Mouse (Mus musculus) heart, adult 2 months (tissue): ENCODE data around the gene Cd300c2. TPM values are rescaled to one million over a fixed set of nuclear protein-coding genes. Genes with fewer than 3 reads are reported as not detected.
"Not testable (repeated sequence)": the region's sequence is repeated elsewhere in the genome, so short reads cannot be mapped to it uniquely, and the experiment has no call there.

Experiments
- DNase-seq, 2 experiments: peaks; one replicate each; pipeline ENCODE4 v3.0.0; 2021
- H3K27ac ChIP-seq: fragments of 200-600 bp; 2 replicates; pipeline ENCODE4 v1.8.1; 2022
- H3K27me3 ChIP-seq: fragments of 200-500 bp; 2 replicates; pipeline ENCODE4 v1.6.1; 2012; ENCODE audit warnings: mild to moderate bottlenecking, low read length, inconsistent platforms, mixed read lengths; ENCODE audit not compliant: control insufficient read depth, insufficient read depth
- H3K36me3 ChIP-seq: fragments of 200-500 bp; 2 replicates; pipeline ENCODE4 v1.6.1; 2012; ENCODE audit warnings: low read length, inconsistent platforms; ENCODE audit not compliant: control insufficient read depth, insufficient read depth
- H3K4me1 ChIP-seq: fragments of 200-500 bp; 2 replicates; pipeline ENCODE4 v1.6.1; 2011; ENCODE audit warnings: low read length; ENCODE audit not compliant: control insufficient read depth, insufficient read depth
- H3K4me3 ChIP-seq: fragments of 200-600 bp; 2 replicates; pipeline ENCODE4 v1.8.1; 2022
- H3K79me2 ChIP-seq: fragments of 200-500 bp; replicated peaks from 2 replicates; pipeline ENCODE4 v1.6.1; 2012; ENCODE audit warnings: mild to moderate bottlenecking, inconsistent platforms, low read length, moderate library complexity, mixed read lengths; ENCODE audit not compliant: control insufficient read depth, insufficient read depth
- H3K9ac ChIP-seq: fragments of 200-500 bp; 2 replicates; pipeline ENCODE4 v1.6.1; 2012; ENCODE audit warnings: low read depth, mild to moderate bottlenecking, control low read depth, inconsistent platforms, low read length, mixed read lengths
- CTCF ChIP-seq: fragments of 200-600 bp; IDR thresholded peaks from 2 replicates; pipeline ENCODE4 v1.8.1; 2022; ENCODE audit warnings: antibody characterized with exemption, mild to moderate bottlenecking, moderate library complexity
- EP300 ChIP-seq: fragments of 200-500 bp; IDR thresholded peaks from 2 replicates; pipeline ENCODE4 v1.6.1; 2011; ENCODE audit warnings: low read depth, low read length, control low read depth; ENCODE audit not compliant: insufficient read depth
- POLR2A ChIP-seq: fragments of 200-500 bp; IDR thresholded peaks from 2 replicates; pipeline ENCODE4 v1.6.1; 2011; ENCODE audit warnings: mild to moderate bottlenecking, low read depth, low read length, control low read depth; ENCODE audit not compliant: insufficient read depth
- WGBS: fragments of 180-500 bp; shearing (Covaris S2); methylation state at CpG from one replicate; pipeline ENCODE4 v1.1.7; 2018; 5-methylcytosine and 5-hydroxymethylcytosine counted together
- intact Hi-C: fragments of 180-260 bp; cut with DNase I; formaldehyde crosslinking; loops from one replicate; pipeline ENCODE4 v1.15.1; 2025
- long read RNA-seq: library from polyadenylated mRNA; stranded (forward); transcript quantifications from one replicate; pipeline ENCODE4 v2.0.0, GENCODE M21; 2021
- polyA plus RNA-seq: library from polyadenylated mRNA; depleted of rRNA; stranded (reverse); fragments of >200 nt; gene quantifications from 2 replicates; pipeline ENCODE4 v1.2.3, GENCODE M21; 2012; rRNA removed
- total RNA-seq, 2 experiments: library from RNA; stranded (reverse); gene quantifications; 2 replicates each; pipeline ENCODE4 v1.2.3; 2021

The Cd300c2 gene
- total RNA-seq = 1 to 10 TPM; 1.5 to 2.1 TPM
- 2.0 and 2.2 TPM in 2 replicates for polyA plus RNA-seq
- long read RNA-seq = 0 reads

DNA sequence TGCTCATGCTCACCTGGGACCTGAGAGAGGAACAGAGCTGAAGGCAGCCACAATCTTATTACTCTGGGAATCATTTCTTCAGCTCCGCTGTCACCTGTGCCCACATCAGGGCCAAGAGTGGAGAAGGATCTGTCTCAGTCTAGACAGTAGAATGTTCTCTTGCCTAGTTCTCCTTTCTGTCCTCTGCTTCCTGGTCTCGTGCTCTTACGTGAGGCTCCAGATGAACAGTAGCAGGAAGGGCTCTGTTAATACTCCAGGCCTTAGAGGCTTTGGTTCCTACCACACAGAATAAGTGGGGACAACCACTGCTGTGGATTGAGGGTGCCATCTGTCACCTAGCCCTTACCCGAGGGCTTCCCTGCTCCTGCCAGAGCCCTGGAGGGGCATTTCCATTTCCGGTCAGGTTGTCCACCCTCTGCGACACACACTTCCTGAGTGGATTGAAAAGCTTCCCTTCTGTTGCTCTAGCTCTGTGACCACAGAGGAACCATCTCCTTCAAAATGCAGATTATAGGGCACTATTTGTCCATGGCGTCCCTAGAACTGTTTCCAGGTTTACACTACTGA is at the start of gene Cd300c2:
Gene Cd300c2, minus strand, starts transcription at position 407 of the 567 bp plus-strand sequence.
- intact Hi-C loops = no loop called here
- H3K79me2 ChIP-seq = no peaks in the 10 kb centered on the region
- no peaks in the 10 kb centered on the region; the same call in 1 of the 2 replicates for H3K4me1 ChIP-seq
- TF ChIP-seq POLR2A (peak; percentile 45; the same call in 1 of the 2 replicates), CTCF (no peak)
- no peak within 1 kb of the TSS for H3K4me3 ChIP-seq
- H3K9ac ChIP-seq = no peak within 1 kb of the TSS
- no peak within 1 kb of the TSS for H3K27ac ChIP-seq
- no peaks in the 10 kb centered on the region for H3K27me3 ChIP-seq
- 58% methylated on average over 7 of the region's 7 CpGs for WGBS
- DNase-seq = peak; percentile 20 to 25
- H3K36me3 ChIP-seq = no peaks in the 10 kb centered on the region

GRCm38 (mm10) chr11:115049282-115049895 is 47.7 kb upstream of the Cd300c2 start:
- Histone ChIP-seq H3K4me1 (no peaks in the 10 kb centered on the region), H3K27ac (no peak overlapping the region), H3K9ac (no peak overlapping the region), H3K36me3 (no peaks in the 10 kb centered on the region), H3K27me3 (no peaks in the 10 kb centered on the region), H3K4me3 (no peak overlapping the region), H3K79me2 (no peaks in the 10 kb centered on the region)
- intact Hi-C loops = loop anchor here (10.0 kb wide), 1 partner anchor 235 kb away; no protein-coding TSS in a partner anchor
- TF ChIP-seq POLR2A = no peak
- TF ChIP-seq CTCF = peak; percentile 58
- no peak for DNase-seq
- 28% methylated on average over 3 of the region's 3 CpGs for whole genome bisulfite sequencing

DNA sequence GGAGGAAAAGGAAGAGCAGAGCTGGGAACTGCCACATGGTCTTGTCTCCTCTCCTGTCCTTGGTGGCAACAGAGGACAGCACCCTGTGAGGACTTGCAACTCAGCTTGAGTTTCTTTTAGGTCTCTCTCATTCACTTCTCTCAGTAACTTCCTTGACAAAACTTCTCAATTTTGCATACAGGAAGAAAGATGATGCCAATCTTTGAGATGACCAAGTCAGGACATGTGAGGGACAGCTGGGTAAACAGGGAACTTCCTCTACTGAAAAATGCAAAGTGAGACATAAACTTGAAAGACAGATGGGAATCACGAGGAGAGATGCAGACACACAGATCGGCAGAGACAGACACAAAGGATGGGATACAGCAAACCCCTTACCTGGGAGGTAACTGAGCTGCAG is 46.6 kb upstream of the Cd300c2 start, which contains the start of gene Cd300ld3:
Gene Cd300ld3, minus strand, starts transcription at position 151 of the 400 bp plus-strand sequence.
- Histone ChIP-seq H3K36me3 (no peaks in the 10 kb centered on the region), H3K27ac (no peak within 1 kb of the TSS), H3K79me2 (no peaks in the 10 kb centered on the region), H3K4me3 (no peak within 1 kb of the TSS), H3K4me1 (no peaks in the 10 kb centered on the region), H3K27me3 (no peaks in the 10 kb centered on the region), H3K9ac (no peak within 1 kb of the TSS)
- 53% methylated on average over 2 of the region's 2 CpGs for WGBS
- TF ChIP-seq POLR2A (no peak), CTCF (no peak), EP300 (no peak)
- intact Hi-C loops = loop anchor here (10.0 kb wide), 1 partner anchor 233 kb away; no protein-coding TSS in a partner anchor
- DNase-seq = no peak

- H3K27me3 ChIP-seq, H3K36me3 ChIP-seq, H3K27ac ChIP-seq, H3K4me1 ChIP-seq, H3K4me3 ChIP-seq, DNase-seq, H3K9ac ChIP-seq, intact Hi-C loops, H3K79me2 ChIP-seq: not testable (repeated sequence)
- no CpG with 5 or more reads among the region's 6 CpGs for WGBS
These were observed 36.0 kb upstream of the Cd300c2 start, which contains the start of gene Cd300ld5 for GRCm38 (mm10) chr11:115037669-115038068. Gene Cd300ld5 (minus strand): TSS chr11:115037769.

DNA sequence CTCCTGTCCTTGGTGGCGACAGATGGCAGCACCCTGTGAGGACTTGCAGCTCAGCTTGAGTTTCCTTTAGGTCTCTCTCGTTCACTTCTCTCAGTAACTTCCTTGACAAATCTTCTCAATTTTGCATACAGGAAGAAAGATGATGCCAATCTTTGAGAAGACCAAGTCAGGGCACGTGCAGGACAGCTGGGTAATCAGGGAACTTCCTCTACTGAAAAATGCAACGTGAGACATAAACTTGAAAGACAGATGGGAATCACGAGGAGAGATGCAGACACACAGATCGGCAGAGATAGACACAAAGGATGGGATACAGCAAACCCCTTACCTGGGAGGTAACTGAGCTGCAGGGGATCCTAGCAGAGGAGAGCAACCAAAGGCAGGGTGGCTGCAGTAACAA is 25.2 kb upstream of the Cd300c2 start, which contains the start of gene Cd300ld4:
Gene Cd300ld4, minus strand, starts transcription at position 101 of the 400 bp plus-strand sequence.
- H3K4me3 ChIP-seq, H3K79me2 ChIP-seq, DNase-seq, intact Hi-C loops, H3K27me3 ChIP-seq, H3K36me3 ChIP-seq, H3K27ac ChIP-seq, H3K9ac ChIP-seq, H3K4me1 ChIP-seq: not testable (repeated sequence)
- no CpG with 5 or more reads among the region's 6 CpGs for WGBS

GRCm38 (mm10) chr11:115016093-115016492 is 14.4 kb upstream of the Cd300c2 start, which contains the start of gene Cd300ld2:
Gene Cd300ld2 (minus strand): TSS chr11:115016193.
- intact Hi-C loops, H3K4me1 ChIP-seq, H3K27ac ChIP-seq, H3K36me3 ChIP-seq, H3K9ac ChIP-seq, H3K27me3 ChIP-seq, DNase-seq, H3K4me3 ChIP-seq, H3K79me2 ChIP-seq: not testable (repeated sequence)
- WGBS = no CpG with 5 or more reads among the region's 7 CpGs
